Mouse (Mus musculus) small intestine, adult 2 months (tissue): ENCODE results near the gene Nup98. TPM values are rescaled to one million over a fixed set of nuclear protein-coding genes. Genes with fewer than 3 reads are reported as not detected.

Experiments used
- H3K27ac ChIP-seq: fragments of 200-500 bp; 2 replicates; pipeline ENCODE4 v1.5.1; 2012; ENCODE audit warnings: low read depth, low read length, control low read depth, inconsistent platforms; ENCODE audit not compliant: insufficient read depth
- H3K27me3 ChIP-seq: fragments of 200-500 bp; 2 replicates; pipeline ENCODE4 v1.6.1; 2012; ENCODE audit warnings: mild to moderate bottlenecking, moderate library complexity, low read length, inconsistent platforms; ENCODE audit not compliant: control insufficient read depth, insufficient read depth
- H3K36me3 ChIP-seq: fragments of 200-500 bp; 2 replicates; pipeline ENCODE4 v1.6.1; 2012; ENCODE audit warnings: mild to moderate bottlenecking, low read length, control low read depth, inconsistent platforms; ENCODE audit not compliant: control insufficient read depth, insufficient read depth
- H3K4me1 ChIP-seq: fragments of 200-500 bp; 2 replicates; pipeline ENCODE4 v1.6.1; 2012; ENCODE audit warnings: low read length, inconsistent platforms, mixed read lengths; ENCODE audit not compliant: control insufficient read depth, insufficient read depth, insufficient read length
- H3K4me3 ChIP-seq: fragments of 200-500 bp; 2 replicates; pipeline ENCODE4 v1.5.1; 2012; ENCODE audit warnings: low read depth, mild to moderate bottlenecking, control low read depth, inconsistent platforms, low read length, moderate library complexity
- CTCF ChIP-seq: fragments of 200-500 bp; IDR thresholded peaks from 2 replicates; pipeline ENCODE4 v1.5.1; 2012; ENCODE audit warnings: low read depth, mild to moderate bottlenecking, control low read depth, inconsistent platforms, low read length, moderate library complexity, mixed read lengths; ENCODE audit not compliant: insufficient replicate concordance, insufficient read length; ENCODE audit errors: extremely low read depth
- POLR2A ChIP-seq: fragments of 200-500 bp; IDR thresholded peaks from 2 replicates; pipeline ENCODE4 v1.6.1; 2012; ENCODE audit warnings: low read depth, mild to moderate bottlenecking, control low read depth, inconsistent platforms, low read length, moderate library complexity
- WGBS: fragments of 180-500 bp; shearing (Covaris S2); methylation state at CpG from one replicate; pipeline ENCODE4 v1.1.7; 2018; 5-methylcytosine and 5-hydroxymethylcytosine counted together
- polyA plus RNA-seq: library from polyadenylated mRNA; depleted of rRNA; stranded (reverse); fragments of >200 nt; gene quantifications from 2 replicates; pipeline ENCODE4 v1.2.3, GENCODE M21; 2012

Gene Nup98
- polyA plus RNA-seq, 1 experiment = 12.2 TPM

- Histone ChIP-seq H3K27me3 (no peaks in the 10 kb centered on the region), H3K4me1 (no peaks in the 10 kb centered on the region), H3K27ac (no peak overlapping the region), H3K4me3 (no peak overlapping the region), H3K36me3 (peaks cover 4% of the 10 kb centered on the region)
- WGBS = 92% methylated on average over 6 of the region's 6 CpGs
- TF ChIP-seq CTCF (no peak), POLR2A (no peak)
Measured at GRCm38 (mm10) chr7:102229814-102230213, 19.8 kb upstream of the Nup98 start.

DNA sequence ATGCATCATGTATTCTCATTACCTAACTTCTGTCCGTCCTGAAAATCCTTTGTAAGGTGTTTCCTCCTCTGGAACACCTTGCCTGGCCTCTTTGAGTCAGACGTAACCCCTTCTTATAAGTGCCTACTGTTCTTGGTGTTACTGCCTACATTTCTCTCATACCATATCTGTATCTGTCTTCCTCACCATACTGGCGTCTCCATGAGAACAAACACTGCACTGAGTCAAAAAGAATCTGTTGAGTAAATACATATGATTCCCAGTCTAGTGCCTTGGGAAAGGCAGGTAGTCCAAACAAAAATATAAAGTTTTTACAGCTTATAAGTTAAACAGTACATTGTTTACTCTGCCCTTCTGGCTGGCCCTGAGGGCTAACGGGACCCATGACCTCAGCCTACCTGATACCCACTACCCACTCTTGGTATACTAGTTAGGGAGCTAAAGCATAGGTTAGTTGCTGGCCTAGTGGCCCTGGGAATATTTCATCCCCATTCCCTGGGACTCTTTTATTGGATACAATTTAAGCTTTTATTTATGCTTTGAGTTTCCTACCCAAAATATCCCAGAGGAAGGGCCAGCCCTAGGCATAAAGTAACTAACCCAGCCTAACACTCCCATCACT lies 18.2 kb upstream of the Nup98 start:
- peaks cover 7% of the 10 kb centered on the region; the same call in 1 of the 2 replicates for H3K4me1 ChIP-seq
- TF ChIP-seq POLR2A = no peak
- TF ChIP-seq CTCF = no peak
- H3K27me3 ChIP-seq = no peaks in the 10 kb centered on the region
- no peak overlapping the region for H3K4me3 ChIP-seq
- H3K27ac ChIP-seq = no peak overlapping the region
- H3K36me3 ChIP-seq = peaks cover 4% of the 10 kb centered on the region
- WGBS = 84% methylated on average over 4 of the region's 4 CpGs

GRCm38 (mm10) chr7:102226051-102226450 lies 16.1 kb upstream of the Nup98 start:
- H3K4me1 ChIP-seq = peaks cover 7% of the 10 kb centered on the region; the same call in 1 of the 2 replicates
- WGBS = 92% methylated on average over 6 of the region's 6 CpGs
- no peak for TF ChIP-seq CTCF
- no peak for TF ChIP-seq POLR2A
- H3K27ac ChIP-seq = no peak overlapping the region
- H3K27me3 ChIP-seq = no peaks in the 10 kb centered on the region
- H3K4me3 ChIP-seq = no peak overlapping the region
- H3K36me3 ChIP-seq = peaks cover 1% of the 10 kb centered on the region; the same call in 1 of the 2 replicates

- H3K27ac ChIP-seq = peak overlapping the region; percentile 48
- no peak overlapping the region for H3K4me3 ChIP-seq
- WGBS = 18% methylated on average over 5 of the region's 5 CpGs
- TF ChIP-seq CTCF (no peak), POLR2A (no peak)
- peaks cover 1% of the 10 kb centered on the region; the same call in 1 of the 2 replicates for H3K36me3 ChIP-seq
- peaks cover 7% of the 10 kb centered on the region; the same call in 1 of the 2 replicates for H3K4me1 ChIP-seq
- H3K27me3 ChIP-seq = no peaks in the 10 kb centered on the region
Measured at GRCm38 (mm10) chr7:102223883-102224738, 14.1 kb upstream of the Nup98 start.

- peak overlapping the region; percentile 47 for H3K27ac ChIP-seq
- H3K36me3 ChIP-seq = 0 out of 2 replicates have a peak, but pooled peaks cover 1% of the 10 kb centered on the region
- H3K4me1 ChIP-seq = peaks cover 7% of the 10 kb centered on the region; the same call in 1 of the 2 replicates
- TF ChIP-seq CTCF (no peak), POLR2A (no peak)
- WGBS = 2% methylated on average over 31 of the region's 31 CpGs
- no peaks in the 10 kb centered on the region for H3K27me3 ChIP-seq
- H3K4me3 ChIP-seq = peak overlapping the region; percentile 99
Measured at GRCm38 (mm10) chr7:102222830-102223556, 13.0 kb upstream of the Nup98 start.

DNA sequence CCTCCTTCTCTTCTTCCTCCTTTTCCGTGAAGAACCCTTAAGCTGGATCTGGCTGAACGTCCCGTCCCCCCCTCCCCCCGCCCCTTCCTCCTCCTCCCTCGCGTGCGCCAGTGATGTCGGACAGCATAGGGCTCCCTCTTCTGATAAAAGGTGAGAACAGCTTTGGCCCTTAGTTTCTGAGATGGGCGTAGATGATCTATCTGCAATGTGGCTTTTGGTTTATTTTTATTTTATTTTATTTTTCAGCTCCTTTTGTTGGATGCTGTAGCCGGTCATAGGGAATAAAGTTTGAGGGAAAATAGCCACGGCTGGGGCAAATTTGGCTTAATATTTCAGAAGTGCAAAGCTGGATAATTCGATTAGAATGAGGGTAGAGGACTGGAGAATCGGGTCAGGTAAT lies 12.4 kb upstream of the Nup98 start:
- WGBS = 0% methylated on average over 9 of the region's 13 CpGs
- TF ChIP-seq POLR2A (no peak), CTCF (peak; percentile 53; the same call in 1 of the 2 replicates)
- Histone ChIP-seq H3K4me3 (no peak overlapping the region), H3K4me1 (peaks cover 7% of the 10 kb centered on the region; the same call in 1 of the 2 replicates), H3K27ac (peak overlapping the region; percentile 47; the same call in 1 of the 2 replicates), H3K36me3 (no peaks in the 10 kb centered on the region), H3K27me3 (no peaks in the 10 kb centered on the region)
